Mouse (Mus musculus): ENCODE measurements around the gene Dhx58. TPM values are rescaled to one million over a fixed set of nuclear protein-coding genes. Genes with fewer than 3 reads are reported as not detected.

Dhx58 gene
- polyA plus RNA-seq, 1 experiment, result 27.3 TPM

- DNase-seq, result no peak
Measured at GRCm38 (mm10) chr11:100697921-100698320, 6.2 kb downstream of the Dhx58 start.

DNA sequence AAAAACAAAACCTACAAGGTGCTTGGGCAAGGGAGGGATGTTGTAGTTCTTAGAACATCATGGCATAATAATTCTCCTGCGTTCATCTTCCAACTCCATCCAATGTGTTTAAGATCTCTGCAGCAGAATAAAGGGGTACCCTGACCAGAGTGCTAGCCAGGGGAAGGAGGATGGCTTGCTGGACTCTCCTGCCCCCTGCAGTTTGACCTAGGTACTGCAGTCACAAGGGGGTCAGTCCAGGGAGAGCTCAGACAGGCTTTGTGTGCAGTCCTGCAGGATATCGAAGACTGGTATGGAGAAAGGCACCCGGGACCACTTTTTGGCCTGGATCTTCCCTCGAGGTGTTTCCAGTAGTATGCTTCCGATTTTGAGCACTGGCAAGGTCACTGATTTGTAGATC lies 9.1 kb downstream of the Dhx58 start:
- TF ChIP-seq CTCF (IDR thresholded peaks at IDR 0.05; ENCODE audit: borderline replicate concordance, control insufficient read depth, extremely low read depth, insufficient read depth, low read length, poor library complexity) (peak; percentile 78; the same call in 1 of the 2 replicates), POLR2A (IDR thresholded peaks at IDR 0.05; ENCODE audit: control insufficient read depth, extremely low read depth, insufficient read depth, low read length, poor library complexity) (no peak)
- 51% methylated on average over 5 of the region's 5 CpGs for WGBS
- Histone ChIP-seq H3K4me1 (replicated peaks; ENCODE audit: control insufficient read depth, insufficient read depth, low read length) (peaks cover 13% of the 10 kb centered on the region), H3K4me3 (ENCODE audit: control insufficient read depth, insufficient read depth, low read length) (no peak overlapping the region), H3K27me3 (ENCODE audit: control insufficient read depth, insufficient read depth, low read length) (no peaks in the 10 kb centered on the region), H3K36me3 (ENCODE audit: control insufficient read depth, insufficient read depth, low read length) (no peaks in the 10 kb centered on the region), H3K27ac (ENCODE audit: control insufficient read depth, insufficient read depth, low read length) (no peak overlapping the region)
- DNase-seq, result peak; percentile 81

More at GRCm38 (mm10) chr11:100697921-100698320, 6.2 kb downstream of the Dhx58 start:
- TF ChIP-seq POLR2A (IDR thresholded peaks at IDR 0.05; ENCODE audit: control insufficient read depth, extremely low read depth, insufficient read depth, low read length, poor library complexity), result no peak
- WGBS, result 95% methylated on average over 7 of the region's 7 CpGs
- no peaks in the 10 kb centered on the region for H3K27me3 ChIP-seq (ENCODE audit: control insufficient read depth, insufficient read depth, low read length)
- peaks cover 2% of the 10 kb centered on the region for H3K4me1 ChIP-seq (replicated peaks; ENCODE audit: control insufficient read depth, insufficient read depth, low read length)
- no peaks in the 10 kb centered on the region for H3K36me3 ChIP-seq (ENCODE audit: control insufficient read depth, insufficient read depth, low read length)
- H3K4me3 ChIP-seq (ENCODE audit: control insufficient read depth, insufficient read depth, low read length), result no peak overlapping the region
- no peak overlapping the region for H3K27ac ChIP-seq (ENCODE audit: control insufficient read depth, insufficient read depth, low read length)

GRCm38 (mm10) chr11:100693154-100693553 lies 10.9 kb downstream of the Dhx58 start:
- Histone ChIP-seq H3K4me1 (replicated peaks; ENCODE audit: control insufficient read depth, insufficient read depth, low read length) (peaks cover 13% of the 10 kb centered on the region), H3K27me3 (ENCODE audit: control insufficient read depth, insufficient read depth, low read length) (no peaks in the 10 kb centered on the region), H3K36me3 (ENCODE audit: control insufficient read depth, insufficient read depth, low read length) (no peaks in the 10 kb centered on the region), H3K4me3 (ENCODE audit: control insufficient read depth, insufficient read depth, low read length) (no peak overlapping the region), H3K27ac (ENCODE audit: control insufficient read depth, insufficient read depth, low read length) (no peak overlapping the region)
- no peak for DNase-seq
- 73% methylated on average over 5 of the region's 5 CpGs for WGBS
- TF ChIP-seq POLR2A (IDR thresholded peaks at IDR 0.05; ENCODE audit: control insufficient read depth, extremely low read depth, insufficient read depth, low read length, poor library complexity), result no peak
- TF ChIP-seq CTCF (IDR thresholded peaks at IDR 0.05; ENCODE audit: borderline replicate concordance, control insufficient read depth, extremely low read depth, insufficient read depth, low read length, poor library complexity), result no peak

- DNase-seq, result peak; percentile 38
- Histone ChIP-seq H3K4me3 (ENCODE audit: control insufficient read depth, insufficient read depth, low read length) (peak within 1 kb of the TSS; percentile 32), H3K27ac (ENCODE audit: control insufficient read depth, insufficient read depth, low read length) (no peak within 1 kb of the TSS), H3K36me3 (ENCODE audit: control insufficient read depth, insufficient read depth, low read length) (no peaks in the 10 kb centered on the region), H3K27me3 (ENCODE audit: control insufficient read depth, insufficient read depth, low read length) (no peaks in the 10 kb centered on the region), H3K4me1 (replicated peaks; ENCODE audit: control insufficient read depth, insufficient read depth, low read length) (peaks cover 13% of the 10 kb centered on the region)
- TF ChIP-seq CTCF (IDR thresholded peaks at IDR 0.05; ENCODE audit: borderline replicate concordance, control insufficient read depth, extremely low read depth, insufficient read depth, low read length, poor library complexity) (no peak), POLR2A (IDR thresholded peaks at IDR 0.05; ENCODE audit: control insufficient read depth, extremely low read depth, insufficient read depth, low read length, poor library complexity) (no peak)
- 2% methylated on average over 23 of the region's 23 CpGs for WGBS
Measured at GRCm38 (mm10) chr11:100692164-100692616, 11.9 kb downstream of the Dhx58 start, which contains the start of gene Zfp385c. Gene Zfp385c, minus strand, starts transcription at chr11:100692455.

- TF ChIP-seq CTCF (IDR thresholded peaks at IDR 0.05; ENCODE audit: borderline replicate concordance, control insufficient read depth, extremely low read depth, insufficient read depth, low read length, poor library complexity), result no peak
- TF ChIP-seq POLR2A (IDR thresholded peaks at IDR 0.05; ENCODE audit: control insufficient read depth, extremely low read depth, insufficient read depth, low read length, poor library complexity), result no peak
- WGBS, result 92% methylated on average over 7 of the region's 7 CpGs
- no peak for DNase-seq
- Histone ChIP-seq H3K36me3 (ENCODE audit: control insufficient read depth, insufficient read depth, low read length) (no peaks in the 10 kb centered on the region), H3K27me3 (ENCODE audit: control insufficient read depth, insufficient read depth, low read length) (no peaks in the 10 kb centered on the region), H3K4me3 (ENCODE audit: control insufficient read depth, insufficient read depth, low read length) (no peak overlapping the region), H3K27ac (ENCODE audit: control insufficient read depth, insufficient read depth, low read length) (no peak overlapping the region), H3K4me1 (replicated peaks; ENCODE audit: control insufficient read depth, insufficient read depth, low read length) (peaks cover 16% of the 10 kb centered on the region)
Measured at GRCm38 (mm10) chr11:100690389-100690788, 13.7 kb downstream of the Dhx58 start.

DNA sequence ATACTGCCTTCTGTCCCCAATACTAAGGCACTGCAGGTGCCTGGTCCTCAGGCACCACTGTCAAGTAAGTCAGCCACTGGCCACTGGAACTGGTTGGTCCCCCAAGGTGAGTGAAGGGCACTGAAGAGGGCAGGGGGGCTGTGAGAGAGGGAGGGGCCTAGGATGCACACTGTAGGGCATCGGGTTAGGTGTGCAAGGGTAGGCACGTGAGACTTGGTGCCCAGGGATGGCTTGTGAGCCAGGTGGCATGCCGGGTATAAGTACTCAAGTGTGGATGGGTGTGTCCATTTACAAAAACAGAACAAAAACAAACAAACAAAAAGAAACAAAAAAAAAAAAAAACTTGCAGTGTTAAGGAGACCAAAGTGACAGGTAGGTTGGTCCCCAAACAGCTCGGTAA lies 15.6 kb downstream of the Dhx58 start:
- TF ChIP-seq CTCF (IDR thresholded peaks at IDR 0.05; ENCODE audit: borderline replicate concordance, control insufficient read depth, extremely low read depth, insufficient read depth, low read length, poor library complexity) (no peak), POLR2A (IDR thresholded peaks at IDR 0.05; ENCODE audit: control insufficient read depth, extremely low read depth, insufficient read depth, low read length, poor library complexity) (no peak)

GRCm38 (mm10) chr11:100687265-100687664 lies 16.8 kb downstream of the Dhx58 start:
- no peaks in the 10 kb centered on the region for H3K27me3 ChIP-seq (ENCODE audit: control insufficient read depth, insufficient read depth, low read length)
- WGBS, result 94% methylated on average over 7 of the region's 7 CpGs
- TF ChIP-seq CTCF (IDR thresholded peaks at IDR 0.05; ENCODE audit: borderline replicate concordance, control insufficient read depth, extremely low read depth, insufficient read depth, low read length, poor library complexity), result no peak
- no peak for TF ChIP-seq POLR2A (IDR thresholded peaks at IDR 0.05; ENCODE audit: control insufficient read depth, extremely low read depth, insufficient read depth, low read length, poor library complexity)
- H3K4me1 ChIP-seq (replicated peaks; ENCODE audit: control insufficient read depth, insufficient read depth, low read length), result peaks cover 11% of the 10 kb centered on the region
- H3K27ac ChIP-seq (ENCODE audit: control insufficient read depth, insufficient read depth, low read length), result no peak overlapping the region
- H3K36me3 ChIP-seq (ENCODE audit: control insufficient read depth, insufficient read depth, low read length), result no peaks in the 10 kb centered on the region
- no peak for DNase-seq
- no peak overlapping the region for H3K4me3 ChIP-seq (ENCODE audit: control insufficient read depth, insufficient read depth, low read length)

More for the DNA sequence above, 15.6 kb downstream of the Dhx58 start:
- WGBS, result 94% methylated on average over 4 of the region's 4 CpGs
- Histone ChIP-seq H3K36me3 (ENCODE audit: control insufficient read depth, insufficient read depth, low read length) (no peaks in the 10 kb centered on the region), H3K27me3 (ENCODE audit: control insufficient read depth, insufficient read depth, low read length) (no peaks in the 10 kb centered on the region), H3K4me1 (replicated peaks; ENCODE audit: control insufficient read depth, insufficient read depth, low read length) (peaks cover 16% of the 10 kb centered on the region), H3K27ac (ENCODE audit: control insufficient read depth, insufficient read depth, low read length) (no peak overlapping the region), H3K4me3 (ENCODE audit: control insufficient read depth, insufficient read depth, low read length) (no peak overlapping the region)
- DNase-seq, result no peak
